Mouse (Mus musculus) C2C12 (cell line): ENCODE data around the gene Shisal1.

ENCODE experiments used
- CTCF ChIP-seq: IDR thresholded peaks from one replicate; pipeline ENCODE4 v1.5.1; 2011; ENCODE audit not compliant: control insufficient read depth, insufficient read depth, insufficient read length
- FOSL1 ChIP-seq: IDR thresholded peaks from one replicate; pipeline ENCODE4 v1.8.0; 2011; ENCODE audit warnings: mild to moderate bottlenecking, low read length; ENCODE audit not compliant: poor library complexity, insufficient read depth, severe bottlenecking
- MYOD1 ChIP-seq: IDR thresholded peaks from one replicate; pipeline ENCODE4 v1.6.1; 2011; ENCODE audit warnings: low read depth; ENCODE audit not compliant: control insufficient read depth, insufficient read length
- USF1 ChIP-seq: IDR thresholded peaks from one replicate; pipeline ENCODE4 v1.6.1; 2011; ENCODE audit warnings: low read depth, mild to moderate bottlenecking, control low read depth, moderate library complexity

DNA sequence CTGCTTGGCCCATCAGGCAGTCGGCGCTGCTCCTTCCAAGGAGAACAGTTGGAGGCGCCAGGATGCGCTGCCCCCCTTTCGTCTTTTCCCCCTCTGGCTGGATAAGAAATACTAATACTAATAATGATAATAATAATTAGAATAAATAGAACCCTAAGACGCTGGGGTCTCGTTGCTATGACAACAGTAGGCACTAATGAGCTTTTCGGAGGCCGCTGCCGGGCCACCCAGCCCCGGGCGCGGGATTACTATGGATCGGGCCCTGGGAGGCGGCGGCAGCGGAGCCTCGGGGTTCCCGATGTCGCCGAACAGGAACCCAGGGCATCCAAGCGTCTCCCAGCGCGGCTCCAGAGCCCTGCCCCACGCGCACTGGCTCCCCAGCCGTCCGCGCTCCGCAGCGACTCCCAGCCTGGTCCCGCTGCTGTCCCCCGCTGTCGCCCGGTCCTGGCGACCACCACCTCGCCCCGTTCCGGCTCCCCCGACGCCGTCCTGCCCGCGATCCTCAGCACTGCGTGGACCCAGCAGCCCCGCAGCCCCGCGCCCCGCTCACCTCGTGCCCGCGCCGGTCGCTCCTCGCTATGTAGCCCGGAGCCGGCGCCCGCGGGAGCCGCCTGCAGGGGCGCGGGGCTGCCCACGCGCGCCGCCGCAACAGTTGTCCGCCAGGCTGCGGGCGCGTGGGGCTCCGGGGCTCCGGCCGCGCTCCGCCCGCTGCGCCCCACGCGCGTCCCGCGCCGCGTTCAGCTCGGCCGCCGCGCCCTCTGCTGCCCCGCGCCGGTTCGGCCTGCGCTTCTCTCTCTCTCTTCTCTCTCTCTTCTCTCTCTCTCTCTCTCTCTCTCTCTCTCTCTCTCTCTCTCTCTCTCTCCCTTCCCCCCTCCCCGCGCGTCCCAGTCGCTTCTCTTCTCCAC lies 833 bp downstream of the Shisal1 start:
- TF ChIP-seq CTCF (no peak), USF1 (no peak), MYOD1 (no peak), FOSL1 (no peak)
